Mouse (Mus musculus) ES-E14 (cell line): ENCODE measurements around the gene Pard6b. TPM values are rescaled to one million over a fixed set of nuclear protein-coding genes. Genes with fewer than 3 reads are reported as not detected.

Experiments used
- DNase-seq: peaks from one replicate; pipeline ENCODE4 v3.0.0-alpha.2; 2013; ENCODE audit warnings: low read depth, low spot score
- H3K27ac ChIP-seq: 2 replicates; pipeline ENCODE4 v1.5.1; 2012; ENCODE audit warnings: low read depth, mild to moderate bottlenecking, low read length, moderate library complexity, mixed read lengths; ENCODE audit not compliant: poor library complexity, insufficient read depth, severe bottlenecking
- H3K36me3 ChIP-seq: 2 replicates; pipeline ENCODE4 v1.6.1; 2012; ENCODE audit warnings: mild to moderate bottlenecking, low read length, moderate library complexity, mixed read lengths; ENCODE audit not compliant: control insufficient read depth, poor library complexity, insufficient read depth, severe bottlenecking
- H3K4me1 ChIP-seq, 2 experiments: fragments of 150-350 bp in 1 of 2; sonication (generic) in 1 of 2; 2 replicates each; pipeline ENCODE4 v1.6.1; 2012; ENCODE audit warnings: low read length in 2 of 2, mild to moderate bottlenecking in 1 of 2, mixed read lengths in 1 of 2; ENCODE audit not compliant: control insufficient read depth in 2 of 2, insufficient read depth in 2 of 2, poor library complexity in 1 of 2
- H3K4me3 ChIP-seq, 2 experiments: fragments of 150-350 bp in 1 of 2; sonication (generic) in 1 of 2; 2 replicates each; pipeline ENCODE4 v1.5.1; 2012; ENCODE audit warnings: low read length in 2 of 2, low read depth in 1 of 2, mild to moderate bottlenecking in 1 of 2, mixed read lengths in 1 of 2; ENCODE audit not compliant: insufficient read depth in 1 of 2, poor library complexity in 1 of 2, severe bottlenecking in 1 of 2
- H3K9ac ChIP-seq: 2 replicates; pipeline ENCODE4 v1.6.1; 2012; ENCODE audit warnings: low read depth, mild to moderate bottlenecking, low read length, mixed read lengths; ENCODE audit not compliant: poor library complexity, insufficient read depth, severe bottlenecking
- H3K9me3 ChIP-seq: fragments of 150-350 bp; sonication (generic); 2 replicates; pipeline ENCODE4 v1.6.1; 2012; ENCODE audit warnings: low read depth, mild to moderate bottlenecking, low read length; ENCODE audit not compliant: control insufficient read depth, insufficient read depth
- CHD2 ChIP-seq: IDR thresholded peaks from 2 replicates; pipeline ENCODE4 v1.6.1; 2014; ENCODE audit warnings: mild to moderate bottlenecking, low read depth, low read length, inconsistent platforms
- HCFC1 ChIP-seq: IDR thresholded peaks from 2 replicates; pipeline ENCODE4 v1.6.1; 2012; ENCODE audit warnings: low read length, inconsistent platforms, borderline replicate concordance; ENCODE audit not compliant: insufficient read depth
- MAFK ChIP-seq: IDR thresholded peaks from 2 replicates; pipeline ENCODE4 v1.6.1; 2014; ENCODE audit warnings: mild to moderate bottlenecking, low read depth, low read length, inconsistent platforms; ENCODE audit not compliant: insufficient read depth
- ZC3H11A ChIP-seq: IDR thresholded peaks from 2 replicates; pipeline ENCODE4 v1.6.1; 2012; ENCODE audit warnings: low read depth, mild to moderate bottlenecking, inconsistent platforms, low read length, borderline replicate concordance
- ZNF384 ChIP-seq: IDR thresholded peaks from 2 replicates; pipeline ENCODE4 v1.6.1; 2012; ENCODE audit warnings: low read depth, low read length, inconsistent platforms
- in situ Hi-C, 2 experiments: fragments of 600-800 bp; cut with MboI; formaldehyde crosslinking; loops; one replicate each; pipeline ENCODE4 v1.15.1; 2025; ENCODE audit warnings: low sequenced_read_pairs in 2 of 2, inconsistent platforms in 1 of 2; ENCODE audit not compliant: unreplicated experiment in 2 of 2
- total RNA-seq: library from RNA; depleted of rRNA; stranded (reverse); fragments of 300-350 nt; gene quantifications from 2 replicates; pipeline ENCODE4 v1.2.3, GENCODE M21; 2012

Gene Pard6b
- total RNA-seq, 1 experiment, result 15.3 TPM

- no peaks in the 10 kb centered on the region for H3K9me3 ChIP-seq
- in situ Hi-C loops, result no loop called here
- no peak overlapping the region for H3K27ac ChIP-seq
- no peak overlapping the region for H3K4me3 ChIP-seq
- no peak for DNase-seq
- H3K4me1 ChIP-seq, result peaks cover 0 to 7% of the 10 kb centered on the region in 2 experiments; a peak in 1 of 4 replicates
- no peak for TF ChIP-seq HCFC1
- TF ChIP-seq MAFK, result no peak
- TF ChIP-seq CHD2, result no peak
- TF ChIP-seq ZNF384, result no peak
- no peak for TF ChIP-seq ZC3H11A
- H3K36me3 ChIP-seq, result no peaks in the 10 kb centered on the region
- H3K9ac ChIP-seq, result no peak overlapping the region
These were observed 40.1 kb upstream of the Pard6b start for GRCm38 (mm10) chr2:168040751-168041150.

- Histone ChIP-seq H3K4me3 (no peak overlapping the region), H3K36me3 (no peaks in the 10 kb centered on the region), H3K9me3 (no peaks in the 10 kb centered on the region), H3K9ac (no peak overlapping the region), H3K4me1 (peaks cover 0 to 6% of the 10 kb centered on the region in 2 experiments; a peak in 1 of 4 replicates), H3K27ac (no peak overlapping the region)
- in situ Hi-C loops, result no loop called here
- TF ChIP-seq HCFC1 (no peak), ZNF384 (no peak), MAFK (no peak), CHD2 (no peak), ZC3H11A (no peak)
- DNase-seq, result no peak
These were observed 38.8 kb upstream of the Pard6b start for GRCm38 (mm10) chr2:168042019-168042418.

GRCm38 (mm10) chr2:168044681-168045287 is 36.0 kb upstream of the Pard6b start:
- TF ChIP-seq HCFC1 (no peak), ZNF384 (no peak), ZC3H11A (no peak), MAFK (no peak), CHD2 (no peak)
- H3K4me3 ChIP-seq, result no peak overlapping the region
- no peaks in the 10 kb centered on the region for H3K9me3 ChIP-seq
- in situ Hi-C loops, result no loop called here
- no peaks in the 10 kb centered on the region for H3K36me3 ChIP-seq
- H3K9ac ChIP-seq, result no peak overlapping the region
- DNase-seq, result no peak
- no peak overlapping the region for H3K27ac ChIP-seq
- H3K4me1 ChIP-seq, result peaks cover 0 to 12% of the 10 kb centered on the region in 2 experiments; a peak in 1 of 4 replicates

- TF ChIP-seq HCFC1, result no peak
- no peak for TF ChIP-seq ZC3H11A
- TF ChIP-seq ZNF384, result no peak
- TF ChIP-seq MAFK, result no peak
- no peak for TF ChIP-seq CHD2
- H3K4me1 ChIP-seq, result peaks cover 0 to 14% of the 10 kb centered on the region in 2 experiments; a peak in 1 of 4 replicates
- no peaks in the 10 kb centered on the region for H3K9me3 ChIP-seq
- in situ Hi-C loops, result no loop called here
- no peak overlapping the region for H3K27ac ChIP-seq
- H3K4me3 ChIP-seq, result no peak overlapping the region
- no peaks in the 10 kb centered on the region for H3K36me3 ChIP-seq
- DNase-seq, result no peak
- no peak overlapping the region for H3K9ac ChIP-seq
These were observed 35.4 kb upstream of the Pard6b start for GRCm38 (mm10) chr2:168045357-168045756.
